Mouse (Mus musculus) myocyte (in vitro differentiated cells): ENCODE measurements around the gene Kalrn.

Experiments
- E2F4 ChIP-seq: IDR thresholded peaks from one replicate; pipeline ENCODE4 v1.6.1; 2011; ENCODE audit warnings: mild to moderate bottlenecking, control low read depth, moderate library complexity; ENCODE audit not compliant: insufficient read depth
- MAX ChIP-seq: IDR thresholded peaks from one replicate; pipeline ENCODE4 v1.6.1; 2011; ENCODE audit warnings: low read depth, mild to moderate bottlenecking, control low read depth
- MYOD1 ChIP-seq, 3 experiments: IDR thresholded peaks; one replicate each; pipeline ENCODE4 v1.6.1; 2011; ENCODE audit warnings: control low read depth in 2 of 3, low read depth in 2 of 3, mild to moderate bottlenecking in 2 of 3, moderate library complexity in 1 of 3; ENCODE audit not compliant: insufficient read length in 2 of 3, control insufficient read depth in 1 of 3
- POLR2A ChIP-seq: IDR thresholded peaks from one replicate; pipeline ENCODE4 v1.6.1; 2011; ENCODE audit warnings: low read depth, mild to moderate bottlenecking, control low read depth, moderate library complexity; ENCODE audit not compliant: insufficient read length
- POLR2AphosphoS2 ChIP-seq: IDR thresholded peaks from one replicate; pipeline ENCODE4 v1.6.1; 2011; ENCODE audit warnings: low read depth, control low read depth; ENCODE audit not compliant: insufficient read length
- REST ChIP-seq: IDR thresholded peaks from one replicate; pipeline ENCODE4 v1.6.1; 2011; ENCODE audit warnings: mild to moderate bottlenecking, control low read depth, moderate library complexity; ENCODE audit not compliant: insufficient read depth, insufficient read length
- SRF ChIP-seq: IDR thresholded peaks from one replicate; pipeline ENCODE4 v1.6.1; 2011; ENCODE audit warnings: low read depth; ENCODE audit not compliant: control insufficient read depth, insufficient read length
- TCF12 ChIP-seq: IDR thresholded peaks from one replicate; pipeline ENCODE4 v1.6.1; 2011; ENCODE audit warnings: mild to moderate bottlenecking, control low read depth; ENCODE audit not compliant: poor library complexity, insufficient read depth, severe bottlenecking
- USF1 ChIP-seq: IDR thresholded peaks from one replicate; pipeline ENCODE4 v1.6.1; 2011; ENCODE audit warnings: low read depth, mild to moderate bottlenecking, control low read depth, moderate library complexity

- no peak for TF ChIP-seq POLR2A
- TF ChIP-seq USF1, result no peak
- TF ChIP-seq POLR2AphosphoS2, result no peak
- TF ChIP-seq E2F4, result no peak
- no peak for TF ChIP-seq SRF
- no peak for TF ChIP-seq TCF12
- no peak for TF ChIP-seq MAX
- no peak for TF ChIP-seq REST
- no peak for TF ChIP-seq MYOD1 (IDR thresholded peaks at IDR 0.05; ENCODE audit: control insufficient read depth in 1 of 3, insufficient read length in 2 of 3, low read depth in 2 of 3)
These were observed 243.5 kb downstream of the Kalrn start for GRCm38 (mm10) chr16:34329876-34330275.
